Mouse (Mus musculus): ENCODE data around the gene Dtnb. TPM values are rescaled to one million over a fixed set of nuclear protein-coding genes. Genes with fewer than 3 reads are reported as not detected.

Gene Dtnb
- 15.4 and 16.5 TPM in 2 replicates for polyA plus RNA-seq (2015; fragmentation: Nextera tagmentation; extraction: Ambion mirVana)

DNA sequence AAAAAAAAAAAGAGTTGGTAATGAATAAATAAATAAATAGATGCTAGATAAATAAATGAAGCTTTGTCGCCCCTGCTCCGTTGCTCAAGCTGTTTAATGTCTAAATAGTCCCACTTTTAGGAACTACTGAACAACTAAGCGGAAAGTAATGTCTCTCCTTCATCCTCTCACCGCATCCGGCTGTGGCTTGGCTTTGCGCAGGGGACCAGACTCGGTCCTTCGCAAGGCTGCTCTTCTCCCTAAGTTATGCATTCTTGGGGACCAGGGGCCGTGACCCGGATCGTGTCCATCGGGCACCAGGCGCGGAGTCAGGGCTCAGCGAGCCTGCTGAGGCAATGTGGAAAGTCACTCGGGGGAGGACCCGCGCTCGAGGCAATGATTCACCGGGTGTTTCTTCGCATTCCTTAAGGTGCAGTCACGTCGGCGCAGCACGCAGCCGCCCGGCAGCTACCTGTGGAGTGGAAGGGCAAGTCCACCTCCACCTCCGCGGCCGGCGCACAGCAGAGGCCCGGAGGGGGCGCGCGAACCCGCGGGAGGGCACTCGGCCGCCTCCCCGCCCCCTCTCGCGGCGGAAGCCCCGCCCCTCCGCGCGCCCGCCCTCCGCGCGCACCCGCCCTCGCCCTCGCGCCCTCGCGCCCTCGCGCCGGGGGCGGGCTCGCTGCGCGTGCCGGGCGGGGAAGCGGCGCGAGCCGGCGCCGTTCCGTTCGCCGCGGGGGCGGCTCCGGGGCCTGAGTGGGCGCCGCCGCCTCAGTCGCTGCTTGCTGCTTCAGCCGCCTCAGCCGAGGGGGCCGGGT is at the start of gene Dtnb:
Gene Dtnb, plus strand, starts transcription at position 595 of the 794 bp plus-strand sequence.

GRCm38 (mm10) chr12:3805852-3806251 is 233.7 kb downstream of the Dtnb start, which contains the start of gene Dnmt3a:
Gene Dnmt3a, plus strand, starts transcription at chr12:3806007.

Other genes with a start within 250 kb of the Dtnb start
- gene Kif3c, start 207.2 kb upstream of the Dtnb start, polyA plus RNA-seq (2015; fragmentation: Nextera tagmentation; extraction: Ambion mirVana) = 1.4 and 2.0 TPM in 2 replicates
- gene Asxl2, start 145.5 kb upstream of the Dtnb start, polyA plus RNA-seq (2015; fragmentation: Nextera tagmentation; extraction: Ambion mirVana) = 11.2 and 12.3 TPM in 2 replicates
- 26.4 and 34.4 TPM in 2 replicates for gene Dnmt3a, start 233.6 kb downstream of the Dtnb start, polyA plus RNA-seq (2015; fragmentation: Nextera tagmentation; extraction: Ambion mirVana)

Measured in spleen, postnatal 0 days (tissue).